Mouse (Mus musculus) heart, adult 2 months (tissue): ENCODE results near the gene Creb3. TPM values are rescaled to one million over a fixed set of nuclear protein-coding genes. Genes with fewer than 3 reads are reported as not detected.

Source experiments
- DNase-seq, 2 experiments: peaks; one replicate each; pipeline ENCODE4 v3.0.0; 2021
- H3K27ac ChIP-seq: fragments of 200-600 bp; 2 replicates; pipeline ENCODE4 v1.8.1; 2022
- H3K27me3 ChIP-seq: fragments of 200-500 bp; 2 replicates; pipeline ENCODE4 v1.6.1; 2012; ENCODE audit warnings: mild to moderate bottlenecking, low read length, inconsistent platforms, mixed read lengths; ENCODE audit not compliant: control insufficient read depth, insufficient read depth
- H3K36me3 ChIP-seq: fragments of 200-500 bp; 2 replicates; pipeline ENCODE4 v1.6.1; 2012; ENCODE audit warnings: low read length, inconsistent platforms; ENCODE audit not compliant: control insufficient read depth, insufficient read depth
- H3K4me1 ChIP-seq: fragments of 200-500 bp; 2 replicates; pipeline ENCODE4 v1.6.1; 2011; ENCODE audit warnings: low read length; ENCODE audit not compliant: control insufficient read depth, insufficient read depth
- H3K4me3 ChIP-seq: fragments of 200-600 bp; 2 replicates; pipeline ENCODE4 v1.8.1; 2022
- H3K79me2 ChIP-seq: fragments of 200-500 bp; replicated peaks from 2 replicates; pipeline ENCODE4 v1.6.1; 2012; ENCODE audit warnings: mild to moderate bottlenecking, inconsistent platforms, low read length, moderate library complexity, mixed read lengths; ENCODE audit not compliant: control insufficient read depth, insufficient read depth
- H3K9ac ChIP-seq: fragments of 200-500 bp; 2 replicates; pipeline ENCODE4 v1.6.1; 2012; ENCODE audit warnings: low read depth, mild to moderate bottlenecking, control low read depth, inconsistent platforms, low read length, mixed read lengths
- CTCF ChIP-seq: fragments of 200-600 bp; IDR thresholded peaks from 2 replicates; pipeline ENCODE4 v1.8.1; 2022; ENCODE audit warnings: antibody characterized with exemption, mild to moderate bottlenecking, moderate library complexity
- EP300 ChIP-seq: fragments of 200-500 bp; IDR thresholded peaks from 2 replicates; pipeline ENCODE4 v1.6.1; 2011; ENCODE audit warnings: low read depth, low read length, control low read depth; ENCODE audit not compliant: insufficient read depth
- POLR2A ChIP-seq: fragments of 200-500 bp; IDR thresholded peaks from 2 replicates; pipeline ENCODE4 v1.6.1; 2011; ENCODE audit warnings: mild to moderate bottlenecking, low read depth, low read length, control low read depth; ENCODE audit not compliant: insufficient read depth
- WGBS: fragments of 180-500 bp; shearing (Covaris S2); methylation state at CpG from one replicate; pipeline ENCODE4 v1.1.7; 2018; 5-methylcytosine and 5-hydroxymethylcytosine counted together
- intact Hi-C: fragments of 180-260 bp; cut with DNase I; formaldehyde crosslinking; loops from one replicate; pipeline ENCODE4 v1.15.1; 2025
- long read RNA-seq: library from polyadenylated mRNA; stranded (forward); transcript quantifications from one replicate; pipeline ENCODE4 v2.0.0, GENCODE M21; 2021
- polyA plus RNA-seq: library from polyadenylated mRNA; depleted of rRNA; stranded (reverse); fragments of >200 nt; gene quantifications from 2 replicates; pipeline ENCODE4 v1.2.3, GENCODE M21; 2012; rRNA removed
- total RNA-seq, 2 experiments: library from RNA; stranded (reverse); gene quantifications; 2 replicates each; pipeline ENCODE4 v1.2.3; 2021

The Creb3 gene
- total RNA-seq (10 to 100 TPM; 44.0 to 46.5 TPM), polyA plus RNA-seq (29.8 and 36.8 TPM in 2 replicates)
- long read RNA-seq, transcript Creb3-201 (9 exons, 1,884 nt): major isoform, 40 of 41 reads
- long read RNA-seq, partial matches to known transcripts: 1 of 41 reads
- long read RNA-seq, other reads (novel, unspliced or antisense): 0 of 41 reads

DNA sequence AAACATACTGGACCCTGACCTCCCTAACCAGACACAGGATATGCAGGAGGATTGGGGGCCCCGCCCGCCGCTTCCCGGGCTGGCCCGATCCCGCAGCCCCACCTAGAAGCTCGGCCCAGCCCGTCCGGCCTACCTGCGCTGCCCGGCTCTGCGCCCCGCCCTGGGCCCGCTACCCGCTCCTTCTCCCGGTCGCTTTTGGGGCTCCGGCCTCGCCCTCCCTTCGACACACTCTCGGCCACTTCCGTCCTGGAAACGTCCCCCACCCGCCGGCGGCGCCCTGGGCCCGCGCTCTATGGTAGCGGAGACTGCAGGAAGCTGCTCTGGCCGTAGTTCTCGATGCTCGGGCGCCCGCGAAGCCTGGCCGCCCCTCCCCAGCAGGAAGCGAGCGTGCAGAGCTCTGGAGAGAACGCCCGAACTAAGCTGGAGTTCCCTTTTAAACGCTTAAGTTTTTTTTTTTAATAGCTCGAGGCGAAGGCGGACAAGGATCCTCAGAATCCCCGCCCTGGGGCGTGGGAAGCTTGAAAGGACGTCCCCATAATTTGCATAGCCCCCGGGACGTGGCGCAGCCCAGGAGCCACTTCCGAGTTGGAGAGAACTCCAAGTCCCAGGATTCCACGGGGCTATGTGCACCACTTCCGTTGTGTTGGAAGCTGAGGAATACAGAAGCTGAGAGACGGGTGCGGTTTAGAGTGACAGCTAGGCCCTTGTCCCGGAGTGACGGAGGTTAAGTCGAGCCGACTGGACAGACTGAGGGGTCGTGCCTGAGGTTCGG lies at the start of gene Creb3, which contains the start of gene Tln1:
TSS of gene Creb3 (plus strand) at position 336 of the 772 bp plus-strand sequence.
TSS of gene Tln1 (minus strand) at position 695 of the 772 bp plus-strand sequence.
- TF ChIP-seq EP300 (peak; percentile 53), CTCF (peak; percentile 26; the same call in 1 of the 2 replicates), POLR2A (peak; percentile 95)
- Histone ChIP-seq H3K36me3 (peaks cover 14% of the 10 kb centered on the region), H3K27ac (peak within 1 kb of the TSS; percentile 98), H3K4me3 (peak within 1 kb of the TSS; percentile 61), H3K9ac (peak within 1 kb of the TSS; percentile 97), H3K27me3 (no peaks in the 10 kb centered on the region), H3K4me1 (peaks cover 30% of the 10 kb centered on the region), H3K79me2 (peaks cover 7% of the 10 kb centered on the region)
- peak; percentile 94 to 97 for DNase-seq
- under 1% methylated on average over 62 of the region's 62 CpGs for WGBS
- intact Hi-C loops: loop anchor here (2.0 to 5.0 kb wide), 4 partner anchors 15 to 119 kb away; partner anchors contain the start of genes Ccdc107 and Hint2

DNA sequence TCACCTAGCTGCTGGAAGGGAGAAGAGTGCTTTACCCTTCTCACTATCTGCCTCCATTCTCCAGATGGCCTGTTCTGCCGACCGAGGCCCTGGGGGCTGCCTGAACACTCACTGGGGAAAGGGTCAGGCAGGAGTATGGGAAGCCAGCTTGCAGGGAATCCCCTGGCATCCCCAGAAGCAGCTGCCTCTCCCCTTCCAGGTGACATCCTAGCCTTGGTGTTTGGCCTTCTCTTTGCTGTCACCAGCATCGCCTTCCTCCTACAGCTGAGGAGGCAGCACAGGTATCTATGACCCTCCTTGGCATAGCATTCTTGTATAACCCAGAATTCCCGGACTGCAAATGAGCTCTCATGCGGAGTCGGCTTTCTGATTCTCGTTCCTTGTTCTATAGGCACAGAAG lies 49.5 kb upstream of the Creb3 start:
- no peak overlapping the region for H3K4me3 ChIP-seq
- H3K27me3 ChIP-seq: no peaks in the 10 kb centered on the region
- no peak overlapping the region for H3K27ac ChIP-seq
- 66% methylated on average over 7 of the region's 7 CpGs for WGBS
- H3K4me1 ChIP-seq: peaks cover 4% of the 10 kb centered on the region
- no peaks in the 10 kb centered on the region for H3K79me2 ChIP-seq
- no peak for TF ChIP-seq EP300
- no peaks in the 10 kb centered on the region for H3K36me3 ChIP-seq
- no peak overlapping the region for H3K9ac ChIP-seq
- intact Hi-C loops: no loop called here
- DNase-seq: no peak

DNA sequence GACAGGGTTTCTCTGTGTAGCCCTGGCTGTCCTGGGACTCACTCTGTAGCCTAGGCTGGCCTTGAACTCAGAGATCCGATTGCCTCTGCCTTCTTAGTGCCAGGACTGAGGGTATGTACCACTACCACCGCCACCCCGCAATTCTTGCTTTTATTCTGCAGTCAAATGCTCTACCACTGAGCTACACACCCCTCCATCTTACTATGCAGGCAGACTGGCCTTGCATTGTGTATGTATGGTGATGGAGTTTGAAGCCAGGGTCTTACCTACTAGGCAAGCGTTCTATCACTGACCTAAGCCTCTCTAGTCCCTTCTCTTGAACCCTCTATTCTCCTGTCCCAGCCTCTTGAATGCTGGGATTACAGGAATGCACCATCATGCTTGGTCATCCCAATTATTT lies 48.8 kb upstream of the Creb3 start:
- intact Hi-C loops: no loop called here
- DNase-seq: no peak
- Histone ChIP-seq H3K9ac (no peak overlapping the region), H3K27me3 (no peaks in the 10 kb centered on the region), H3K79me2 (no peaks in the 10 kb centered on the region), H3K27ac (no peak overlapping the region), H3K4me3 (no peak overlapping the region), H3K4me1 (no peaks in the 10 kb centered on the region), H3K36me3 (no peaks in the 10 kb centered on the region)
- no peak for TF ChIP-seq CTCF
- no peak for TF ChIP-seq EP300
- TF ChIP-seq POLR2A: no peak
- WGBS: 90% methylated on average over 4 of the region's 4 CpGs

DNA sequence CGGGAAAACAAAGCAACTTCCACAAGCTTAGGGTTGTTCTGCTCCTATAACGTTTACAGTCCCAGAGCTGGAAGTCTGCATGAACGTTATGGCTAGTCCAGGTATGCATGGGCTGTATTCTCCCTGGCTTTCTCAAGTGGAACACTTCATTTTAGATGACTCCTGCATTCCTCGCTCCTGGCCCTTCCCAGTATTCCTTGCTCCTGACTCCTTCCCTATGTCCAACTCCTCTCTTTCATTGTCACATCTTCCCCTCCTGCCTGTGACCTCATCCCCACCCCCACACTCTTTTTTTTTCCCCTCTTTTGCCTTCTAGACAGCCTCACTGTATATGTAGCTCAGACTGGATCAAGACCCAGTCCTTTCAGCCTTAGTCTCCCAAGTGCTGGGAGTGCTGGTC lies 48.3 kb upstream of the Creb3 start:
- no peaks in the 10 kb centered on the region for H3K4me1 ChIP-seq
- WGBS: 78% methylated on average over 4 of the region's 4 CpGs
- no peaks in the 10 kb centered on the region for H3K79me2 ChIP-seq
- no peak for DNase-seq
- no peak for TF ChIP-seq CTCF
- no peak for TF ChIP-seq POLR2A
- no peak for TF ChIP-seq EP300
- no peak overlapping the region for H3K4me3 ChIP-seq
- H3K27ac ChIP-seq: no peak overlapping the region
- no peaks in the 10 kb centered on the region for H3K36me3 ChIP-seq
- H3K9ac ChIP-seq: no peak overlapping the region
- intact Hi-C loops: no loop called here
- H3K27me3 ChIP-seq: no peaks in the 10 kb centered on the region

DNA sequence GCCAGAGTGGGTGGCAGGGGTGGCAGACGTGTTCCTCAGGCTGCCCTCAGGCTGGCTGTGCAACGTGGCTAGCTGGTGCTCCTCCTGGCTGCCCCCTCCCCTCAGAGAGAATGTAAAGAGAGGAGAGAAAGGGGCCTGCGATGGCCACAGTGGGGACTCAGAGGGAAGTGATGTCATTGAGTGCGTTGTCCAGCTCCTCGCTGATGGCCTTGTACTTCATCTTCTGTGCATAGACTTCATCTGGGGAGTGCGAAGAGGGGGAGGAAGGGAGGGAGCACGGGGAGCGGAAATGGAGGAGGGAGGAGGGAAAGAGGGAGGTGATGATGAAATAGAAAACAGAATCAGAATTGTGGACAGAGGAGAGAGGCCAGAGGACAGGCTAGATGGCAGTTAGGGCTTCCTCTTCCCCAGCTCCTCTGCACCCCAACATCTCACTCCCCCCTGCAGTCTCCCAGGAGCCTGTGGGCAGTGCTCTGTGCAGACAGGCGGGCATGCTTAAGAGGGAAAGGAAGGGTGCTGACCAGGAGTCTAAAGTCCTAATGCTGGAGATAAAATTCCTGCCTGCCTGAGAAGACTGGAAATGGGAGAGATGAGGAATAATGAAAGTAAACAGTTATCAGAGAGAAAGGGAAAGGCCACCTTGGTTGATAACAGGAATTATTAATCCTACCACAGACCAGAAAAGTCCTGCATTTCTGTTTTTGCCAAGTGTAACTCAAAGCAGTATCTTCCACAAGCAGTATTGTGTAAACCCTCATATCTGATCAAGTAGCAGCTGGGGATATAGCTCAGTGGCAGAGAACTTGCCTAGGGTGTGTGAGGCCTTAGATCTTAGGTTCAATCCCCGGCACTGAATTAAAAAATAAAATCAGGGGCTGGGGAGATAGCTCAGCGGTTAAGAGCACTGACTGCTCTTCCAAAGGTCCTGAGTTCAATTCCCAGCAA lies 46.1 kb upstream of the Creb3 start:
- WGBS: 56% methylated on average over 11 of the region's 11 CpGs
- TF ChIP-seq CTCF: no peak
- TF ChIP-seq EP300: no peak
- no peak for TF ChIP-seq POLR2A
- no peak overlapping the region for H3K27ac ChIP-seq
- no peaks in the 10 kb centered on the region for H3K36me3 ChIP-seq
- no peak overlapping the region for H3K4me3 ChIP-seq
- H3K4me1 ChIP-seq: no peaks in the 10 kb centered on the region
- no peaks in the 10 kb centered on the region for H3K79me2 ChIP-seq
- no peak overlapping the region for H3K9ac ChIP-seq
- intact Hi-C loops: no loop called here
- peak in 1 of 2 experiments; percentile 15 for DNase-seq
- H3K27me3 ChIP-seq: no peaks in the 10 kb centered on the region
